Mouse (Mus musculus) ES-CJ7 (cell line): ENCODE data around the gene Gfpt1.
"Not testable (repeated sequence)": the region's sequence is repeated elsewhere in the genome, so short reads cannot be mapped to it uniquely, and the experiment has no call there.

Experiments used
- DNase-seq: peaks from one replicate; pipeline ENCODE4 v3.0.0; 2011; ENCODE audit warnings: low read depth, low spot score

Gfpt1 gene

GRCm38 (mm10) chr6:87042337-87043130 lies at the start of gene Gfpt1:
Gene Gfpt1, plus strand, starts transcription at chr6:87042846.
- DNase-seq = peak; percentile 94

GRCm38 (mm10) chr6:86994254-86994653 lies 48.4 kb upstream of the Gfpt1 start:
- no peak for DNase-seq

- DNase-seq = no peak
Observed at GRCm38 (mm10) chr6:86996629-86997307, 45.9 kb upstream of the Gfpt1 start.

GRCm38 (mm10) chr6:86997360-86997759 lies 45.3 kb upstream of the Gfpt1 start:
- DNase-seq = no peak

- DNase-seq = no peak
Observed at GRCm38 (mm10) chr6:87001995-87002394, 40.7 kb upstream of the Gfpt1 start.

- DNase-seq = peak; percentile 92
Observed at GRCm38 (mm10) chr6:87002521-87003055, 40.1 kb upstream of the Gfpt1 start.

- no peak for DNase-seq
Observed at GRCm38 (mm10) chr6:87004099-87004498, 38.5 kb upstream of the Gfpt1 start.

- DNase-seq = no peak
Observed at GRCm38 (mm10) chr6:87005577-87005976, 37.1 kb upstream of the Gfpt1 start.

- peak; percentile 41 for DNase-seq
Observed at GRCm38 (mm10) chr6:87008887-87009286, 33.8 kb upstream of the Gfpt1 start, which contains the start of gene Nfu1. Gene Nfu1, plus strand, starts transcription at chr6:87009236.

GRCm38 (mm10) chr6:87009692-87010328 lies 32.8 kb upstream of the Gfpt1 start:
- peak; percentile 98 for DNase-seq

- DNase-seq = peak; percentile 78
Observed at GRCm38 (mm10) chr6:87016916-87017315, 25.7 kb upstream of the Gfpt1 start.

GRCm38 (mm10) chr6:87018874-87019273 lies 23.8 kb upstream of the Gfpt1 start:
- no peak for DNase-seq

- DNase-seq = no peak
Observed at GRCm38 (mm10) chr6:87021791-87022190, 20.9 kb upstream of the Gfpt1 start.

- DNase-seq = no peak
Observed at GRCm38 (mm10) chr6:87026980-87027379, 15.7 kb upstream of the Gfpt1 start.

- no peak for DNase-seq
Observed at GRCm38 (mm10) chr6:87028881-87029280, 13.8 kb upstream of the Gfpt1 start.

- DNase-seq = not testable (repeated sequence)
Observed at GRCm38 (mm10) chr6:87031310-87031709, 11.3 kb upstream of the Gfpt1 start.

- no peak for DNase-seq
Observed at GRCm38 (mm10) chr6:87032401-87032800, 10.2 kb upstream of the Gfpt1 start.

GRCm38 (mm10) chr6:87034395-87034794 lies 8.3 kb upstream of the Gfpt1 start:
- no peak for DNase-seq

- DNase-seq = no peak
Observed at GRCm38 (mm10) chr6:87037826-87038620, 4.6 kb upstream of the Gfpt1 start.

- no peak for DNase-seq
Observed at GRCm38 (mm10) chr6:87039161-87039560, 3.5 kb upstream of the Gfpt1 start.

GRCm38 (mm10) chr6:87040971-87041370 lies 1.7 kb upstream of the Gfpt1 start:
- no peak for DNase-seq
